Mouse (Mus musculus) testis, postnatal 10 days (tissue): Measurements from ENCODE around the gene Ephb4.

Experiments
- DNase-seq: peaks from one replicate; pipeline ENCODE4 v3.0.0; 2021; ENCODE audit warnings: low spot score

Ephb4 gene

GRCm38 (mm10) chr5:137349384-137350204, at the start of gene Ephb4:
Gene Ephb4 (plus strand): TSS chr5:137350109.
- peak; percentile 94 for DNase-seq

- DNase-seq: peak; percentile 70
Measured at GRCm38 (mm10) chr5:137301253-137301652, 48.7 kb upstream of the Ephb4 start.

GRCm38 (mm10) chr5:137303609-137304008, 46.3 kb upstream of the Ephb4 start:
- DNase-seq: no peak

- DNase-seq: no peak
Measured at GRCm38 (mm10) chr5:137304165-137304564, 45.7 kb upstream of the Ephb4 start.

- DNase-seq: no peak
Measured at GRCm38 (mm10) chr5:137304816-137305215, 45.1 kb upstream of the Ephb4 start.

GRCm38 (mm10) chr5:137305822-137306221, 44.1 kb upstream of the Ephb4 start:
- no peak for DNase-seq

GRCm38 (mm10) chr5:137306439-137307005, 43.4 kb upstream of the Ephb4 start:
- no peak for DNase-seq

GRCm38 (mm10) chr5:137307071-137307912, 42.6 kb upstream of the Ephb4 start, which contains the start of gene Srrt:
Gene Srrt (minus strand): TSS chr5:137307674.
- DNase-seq: peak; percentile 92

- DNase-seq: no peak
Measured at GRCm38 (mm10) chr5:137308356-137308755, 41.6 kb upstream of the Ephb4 start.

GRCm38 (mm10) chr5:137313466-137314192, 36.3 kb upstream of the Ephb4 start:
- no peak for DNase-seq

GRCm38 (mm10) chr5:137314193-137315083, 35.5 kb upstream of the Ephb4 start, which contains the start of gene Trip6:
Gene Trip6 (minus strand): TSS chr5:137314404.
- DNase-seq: peak; percentile 98

- DNase-seq: peak; percentile 80
Measured at GRCm38 (mm10) chr5:137315084-137315903, 34.6 kb upstream of the Ephb4 start.

GRCm38 (mm10) chr5:137317361-137317760, 32.5 kb upstream of the Ephb4 start:
- no peak for DNase-seq

- no peak for DNase-seq
Measured at GRCm38 (mm10) chr5:137318570-137318969, 31.3 kb upstream of the Ephb4 start.

- no peak for DNase-seq
Measured at GRCm38 (mm10) chr5:137320996-137321395, 28.9 kb upstream of the Ephb4 start.

GRCm38 (mm10) chr5:137330910-137331309, 19.0 kb upstream of the Ephb4 start:
- DNase-seq: no peak

GRCm38 (mm10) chr5:137332857-137333511, 16.9 kb upstream of the Ephb4 start:
- DNase-seq: no peak

GRCm38 (mm10) chr5:137333512-137334174, 16.3 kb upstream of the Ephb4 start, which contains the start of gene Slc12a9:
Gene Slc12a9 (minus strand): TSS chr5:137333597.
- peak; percentile 99 for DNase-seq

GRCm38 (mm10) chr5:137334317-137334716, 15.6 kb upstream of the Ephb4 start:
- DNase-seq: no peak
